ENCODE assay signal across 27 mouse cellular contexts in genomic region chr7:139550086-139550783, GRCm38 (mm10). TPM values are rescaled to one million over a fixed set of nuclear protein-coding genes. Genes with fewer than 3 reads are reported as not detected.
DNase-seq lines count a peak whose midpoint lies in the region; ATAC-seq and TF ChIP-seq lines count a peak whose summit lies in the region.
"Had no signal": no experiment of that assay in that cellular context is flagged by ENCODE, and none has a peak within 500 bp of the region (broad histone marks: within the 10 kb centered on the region; RNA-seq: fewer than 3 reads in every experiment).

No protein-coding gene starts in this region.

- H3K9ac ChIP-seq in midbrain, embryonic 11.5 days (ENCODE audit: low read length): peak overlapping the region; percentile 5; the same call in 1 of the 2 replicates
- no peak overlapping the region for H3K9ac ChIP-seq in midbrain, embryonic 16.5 days (ENCODE audit: low read depth, low read length)
- H3K9ac ChIP-seq: embryonic facial prominence, embryonic 13.5 days; forebrain, embryonic 12.5 days; forebrain, embryonic 15.5 days; heart, embryonic 13.5 days; hindbrain, embryonic 12.5 days; hindbrain, embryonic 15.5 days; intestine, embryonic 15.5 days had no signal

- DNase-seq in embryo, embryonic 9.5 days (ENCODE audit: extremely low spot score): peak; percentile 15
- DNase-seq in embryo, embryonic 11 days: no peak
- DNase-seq in midbrain, embryonic 11.5 days (ENCODE audit: low spot score, missing footprints): peak; percentile 85
- DNase-seq in NIH3T3 (ENCODE audit: low read depth): peak; percentile 31
- no peak for DNase-seq in frontal cortex, adult 2 months (ENCODE audit: extremely low spot score in 1 of 2, low spot score in 1 of 2)
- DNase-seq in thymus, adult 2 months: no peak
- DNase-seq: adrenal gland, postnatal 25 days; cerebellum, adult 11-12 months; cerebellum, adult 9-10 months; cerebellum, postnatal 14 days; gastrocnemius, postnatal 10 days; gastrocnemius, postnatal 36 days; heart, adult 2 months; heart, postnatal 14 days; heart, postnatal 4 days; kidney, adult 11 months; kidney, adult 8-10 months had no signal

- H3K36me3 ChIP-seq in midbrain, embryonic 11.5 days (ENCODE audit: control insufficient read depth, insufficient read depth, low read length): no peaks in the 10 kb centered on the region
- no peaks in the 10 kb centered on the region for H3K36me3 ChIP-seq in midbrain, embryonic 16.5 days (ENCODE audit: control insufficient read depth, insufficient read depth, low read length)
- H3K36me3 ChIP-seq in thymus, adult 2 months (ENCODE audit: control insufficient read depth, insufficient read depth, low read length): no peaks in the 10 kb centered on the region
- H3K36me3 ChIP-seq: embryonic facial prominence, embryonic 13.5 days; forebrain, embryonic 12.5 days; forebrain, embryonic 15.5 days; hindbrain, embryonic 12.5 days; hindbrain, embryonic 15.5 days had no signal

- H3K4me2 ChIP-seq in midbrain, embryonic 11.5 days: no peak overlapping the region
- no peak overlapping the region for H3K4me2 ChIP-seq in midbrain, embryonic 16.5 days (ENCODE audit: low read length)
- H3K4me2 ChIP-seq: embryonic facial prominence, embryonic 13.5 days; forebrain, embryonic 12.5 days; forebrain, embryonic 15.5 days; heart, embryonic 13.5 days; hindbrain, embryonic 12.5 days; hindbrain, embryonic 15.5 days; intestine, embryonic 15.5 days had no signal

- WGBS in midbrain, embryonic 11.5 days: 63% methylated on average over 3 of the region's 3 CpGs
- WGBS in midbrain, embryonic 16.5 days: 58% methylated on average over 3 of the region's 3 CpGs
- WGBS in thymus, adult 2 months: 89% methylated on average over 3 of the region's 3 CpGs

- no peak for TF ChIP-seq POLR2A in thymus, adult 2 months (IDR thresholded peaks at IDR 0.05; ENCODE audit: control insufficient read depth, extremely low read depth, insufficient read depth, low read length, poor library complexity)

- H3K27ac ChIP-seq in midbrain, embryonic 11.5 days (ENCODE audit: low read depth, low read length): no peak overlapping the region
- H3K27ac ChIP-seq in midbrain, embryonic 16.5 days (ENCODE audit: low read length): no peak overlapping the region
- no peak overlapping the region for H3K27ac ChIP-seq in thymus, adult 2 months (ENCODE audit: control insufficient read depth, insufficient read depth, low read length)
- H3K27ac ChIP-seq: embryonic facial prominence, embryonic 13.5 days; forebrain, embryonic 12.5 days; forebrain, embryonic 15.5 days; heart, adult 2 months; heart, embryonic 10.5 days; heart, embryonic 13.5 days; hindbrain, embryonic 12.5 days; hindbrain, embryonic 15.5 days; intestine, embryonic 15.5 days had no signal

- H3K4me1 ChIP-seq in midbrain, embryonic 11.5 days (ENCODE audit: control insufficient read depth, insufficient read depth, low read length): peaks cover 32% of the 10 kb centered on the region
- H3K4me1 ChIP-seq in midbrain, embryonic 16.5 days (ENCODE audit: control insufficient read depth, insufficient read depth, low read length): peaks cover 6% of the 10 kb centered on the region
- H3K4me1 ChIP-seq in thymus, adult 2 months (replicated peaks; ENCODE audit: control insufficient read depth, insufficient read depth, low read length): no peaks in the 10 kb centered on the region
- H3K4me1 ChIP-seq: intestine, embryonic 15.5 days had no signal

- no peak for TF ChIP-seq CTCF in thymus, adult 2 months (IDR thresholded peaks at IDR 0.05; ENCODE audit: borderline replicate concordance, control insufficient read depth, extremely low read depth, insufficient read depth, low read length, poor library complexity)

- ATAC-seq in midbrain, embryonic 11.5 days (ENCODE audit: low FRiP score): no peak
- no peak for ATAC-seq in midbrain, embryonic 16.5 days
- ATAC-seq: forebrain, embryonic 15.5 days; intestine, embryonic 15.5 days had no signal

- H3K27me3 ChIP-seq in midbrain, embryonic 11.5 days (ENCODE audit: control insufficient read depth, insufficient read depth, low read length): peaks cover 82% of the 10 kb centered on the region
- peaks cover 37% of the 10 kb centered on the region for H3K27me3 ChIP-seq in midbrain, embryonic 16.5 days (ENCODE audit: control insufficient read depth, insufficient read depth, low read depth, low read length)
- no peaks in the 10 kb centered on the region for H3K27me3 ChIP-seq in thymus, adult 2 months (ENCODE audit: control insufficient read depth, insufficient read depth, low read length)
- H3K27me3 ChIP-seq: embryonic facial prominence, embryonic 13.5 days; heart, embryonic 13.5 days; intestine, embryonic 15.5 days had no signal

- H3K4me3 ChIP-seq in midbrain, embryonic 11.5 days (ENCODE audit: low read depth, low read length): no peak overlapping the region
- H3K4me3 ChIP-seq in midbrain, embryonic 16.5 days (ENCODE audit: low read depth, low read length): no peak overlapping the region
- no peak overlapping the region for H3K4me3 ChIP-seq in thymus, adult 2 months (ENCODE audit: control insufficient read depth, insufficient read depth, low read length)
- H3K4me3 ChIP-seq: embryonic facial prominence, embryonic 13.5 days; erythroblast, embryonic 14.5 days; forebrain, embryonic 12.5 days; forebrain, embryonic 15.5 days; heart, adult 2 months; heart, embryonic 10.5 days; heart, embryonic 13.5 days; hindbrain, embryonic 12.5 days; hindbrain, embryonic 15.5 days; intestine, embryonic 15.5 days had no signal

- H3K9me3 ChIP-seq in midbrain, embryonic 11.5 days (ENCODE audit: control insufficient read depth, low read length): no peaks in the 10 kb centered on the region
- H3K9me3 ChIP-seq in midbrain, embryonic 16.5 days (replicated peaks; ENCODE audit: control insufficient read depth, low read length, poor library complexity, severe bottlenecking): no peaks in the 10 kb centered on the region
- H3K9me3 ChIP-seq: embryonic facial prominence, embryonic 13.5 days; forebrain, embryonic 12.5 days; forebrain, embryonic 15.5 days; heart, embryonic 10.5 days; heart, embryonic 13.5 days; hindbrain, embryonic 12.5 days; hindbrain, embryonic 15.5 days; intestine, embryonic 15.5 days had no signal

RNA-seq across cellular contexts. Expression of gene Nkx6-2, which starts 32.4 kb away (rescaled TPM):
- 48.3 and 54.7 TPM in 2 replicates for polyA plus RNA-seq in midbrain, embryonic 11.5 days (2014; fragmentation: Nextera tagmentation; extraction: Ambion mirVana)
- polyA plus RNA-seq in midbrain, embryonic 16.5 days (2015; fragmentation: Nextera tagmentation; extraction: Ambion mirVana): 2.5 and 4.5 TPM in 2 replicates
- polyA plus RNA-seq in frontal cortex, adult 2 months (2012; rRNA removed): 9.2 and 11.4 TPM in 2 replicates
- 12.6 and 14.2 TPM in 2 replicates for polyA plus RNA-seq in thymus, adult 2 months (2012; rRNA removed)
- polyA plus RNA-seq: embryonic facial prominence, embryonic 13.5 days; erythroblast, embryonic 14.5 days had no signal

Comparison
In these comparisons a context has a peak if more than half of its experiments do, and no peak if none do; other contexts are left out.
1. DNase-seq: peak in embryo, embryonic 9.5 days (single experiment), midbrain, embryonic 11.5 days (single experiment) and NIH3T3 (single experiment); none in embryo, embryonic 11 days (single experiment), frontal cortex, adult 2 months (0 of 2) and thymus, adult 2 months (single experiment).